Mouse (Mus musculus): Measurements from ENCODE around the gene Gm28035.

GRCm38 (mm10) chr2:30239777-30240176 lies 590 bp upstream of the Gm28035 start:
- TF ChIP-seq POLR2A (IDR thresholded peaks at IDR 0.05; ENCODE audit: insufficient read depth, low read depth, low read length): peak; percentile 91
- TF ChIP-seq CTCF (IDR thresholded peaks at IDR 0.05): no peak
- TF ChIP-seq EP300 (IDR thresholded peaks at IDR 0.05; ENCODE audit: insufficient read depth, low read depth, low read length): peak; percentile 87
